Mouse (Mus musculus): ENCODE measurements around the gene Spats2. TPM values are rescaled to one million over a fixed set of nuclear protein-coding genes. Genes with fewer than 3 reads are reported as not detected.

Spats2 gene
- total and polyA plus RNA-seq, 3 experiments: 7.6 to 15.6 (median 14.0) TPM

DNA sequence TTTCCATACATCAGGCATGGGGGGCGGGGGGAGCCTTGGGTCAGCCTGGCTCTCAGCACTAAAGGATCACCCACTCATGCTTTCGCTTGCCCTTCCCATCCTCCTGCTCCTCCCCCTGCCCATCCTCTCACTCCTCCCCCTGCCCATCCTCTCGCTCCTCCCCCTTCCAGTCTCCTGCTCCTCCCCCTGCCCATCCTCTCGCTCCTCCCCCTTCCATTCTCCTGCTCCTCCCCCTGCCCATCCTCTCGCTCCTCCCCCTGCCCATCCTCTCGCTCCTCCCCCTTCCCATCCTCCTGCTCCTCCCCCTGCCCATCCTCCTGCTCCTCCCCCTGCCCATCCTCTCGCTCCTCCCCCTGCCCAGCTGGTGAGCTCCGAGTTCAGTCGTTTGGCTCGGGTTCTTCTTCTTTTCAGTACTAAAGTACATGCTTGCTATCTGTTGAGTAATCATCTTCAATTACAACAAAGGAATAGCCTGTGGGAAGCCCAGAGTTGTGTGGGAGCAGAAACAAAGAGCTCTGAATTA, 134.1 kb downstream of the Spats2 start:
- DNase-seq: peak; percentile 86

DNA sequence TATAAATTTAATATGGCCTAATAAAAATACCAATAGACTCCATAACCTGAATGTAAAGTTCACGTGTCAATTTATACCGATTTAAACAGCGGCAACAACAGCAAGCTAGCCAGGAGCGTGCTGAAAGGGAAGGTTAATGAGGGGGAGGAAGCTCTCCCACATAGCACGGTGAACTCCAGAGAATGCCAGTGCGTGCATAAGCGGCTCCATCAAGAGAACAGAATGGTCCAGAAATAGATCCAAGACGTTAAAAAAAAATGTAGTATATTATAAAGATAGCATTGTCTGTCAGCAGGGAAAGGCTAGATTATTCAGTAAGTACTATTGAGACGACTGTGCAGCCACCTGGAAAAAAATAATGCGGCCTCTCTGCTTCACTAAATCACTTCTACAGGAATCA, 137.0 kb downstream of the Spats2 start:
- DNase-seq: no peak

Small RNA genes lying within 50 kb of the gene (microRNA-seq; reads per million reads assigned to microRNA genes)
- gene Mir6960: 0 to 0.41 reads per million in 2 experiments

Other genes starting within 250 kb of the Spats2 start
- 1 to 10 TPM in 1 of 2 experiments, under 1 TPM in 1; 0.69 to 3.6 TPM for gene Rhebl1, start 231.4 kb upstream of the Spats2 start, total RNA-seq (2021)
- 1.3 and 2.0 TPM in 2 replicates for gene Rhebl1, start 231.4 kb upstream of the Spats2 start, polyA plus RNA-seq (2012; rRNA removed)
- gene Dhh, start 227.4 kb upstream of the Spats2 start, total RNA-seq (2021): 1 to 10 TPM; 2.3 to 3.5 TPM
- gene Dhh, start 227.4 kb upstream of the Spats2 start, polyA plus RNA-seq (2012; rRNA removed): 3.1 and 3.8 TPM in 2 replicates
- 10 to 100 TPM; 11.5 to 14.2 TPM for gene Lmbr1l, start 207.7 kb upstream of the Spats2 start, total RNA-seq (2021)
- 36.3 and 58.5 TPM in 2 replicates for gene Lmbr1l, start 207.7 kb upstream of the Spats2 start, polyA plus RNA-seq (2012; rRNA removed)
- gene Tuba1b, start 191.4 kb upstream of the Spats2 start, total RNA-seq (2021): 100 to 1,000 TPM; 235 to 261 TPM
- 616 and 725 TPM in 2 replicates for gene Tuba1b, start 191.4 kb upstream of the Spats2 start, polyA plus RNA-seq (2012; rRNA removed)
- gene Gm49450, start 172.4 kb upstream of the Spats2 start, total RNA-seq (2021): 10 to 100 TPM in 1 of 2 experiments, not detected in 1; 10.9 TPM
- 49.5 and 126 TPM in 2 replicates for gene Gm49450, start 172.4 kb upstream of the Spats2 start, polyA plus RNA-seq (2012; rRNA removed)
- gene Tuba1a, start 172.2 kb upstream of the Spats2 start, total RNA-seq (2021): 100 to 1,000 TPM in 1 of 2 experiments, 10 to 100 TPM in 1; 63.2 to 125 TPM
- gene Tuba1a, start 172.2 kb upstream of the Spats2 start, polyA plus RNA-seq (2012; rRNA removed): 128 and 133 TPM in 2 replicates
- 100 to 1,000 TPM; 270 to 284 TPM for gene Tuba1c, start 96.0 kb upstream of the Spats2 start, total RNA-seq (2021)
- gene Tuba1c, start 96.0 kb upstream of the Spats2 start, polyA plus RNA-seq (2012; rRNA removed): 205 and 318 TPM in 2 replicates
- under 1 TPM; 0.43 to 0.86 TPM for gene Prph, start 70.7 kb upstream of the Spats2 start, total RNA-seq (2021)
- 2.4 and 8.5 TPM in 2 replicates for gene Prph, start 70.7 kb upstream of the Spats2 start, polyA plus RNA-seq (2012; rRNA removed)
- under 1 TPM; 0.73 to 0.78 TPM for gene Troap, start 51.3 kb upstream of the Spats2 start, total RNA-seq (2021)
- 2.8 and 5.2 TPM in 2 replicates for gene Troap, start 51.3 kb upstream of the Spats2 start, polyA plus RNA-seq (2012; rRNA removed)
- not detected for gene C1ql4, start 38.1 kb upstream of the Spats2 start, total RNA-seq (2021)
- not detected in 2 replicates for gene C1ql4, start 38.1 kb upstream of the Spats2 start, polyA plus RNA-seq (2012; rRNA removed)
- 1 to 10 TPM; 3.2 to 4.4 TPM for gene Dnajc22, start 32.7 kb upstream of the Spats2 start, total RNA-seq (2021)
- gene Dnajc22, start 32.7 kb upstream of the Spats2 start, polyA plus RNA-seq (2012; rRNA removed): 0.29 and 0.31 TPM in 2 replicates
- gene Kcnh3, start 98.9 kb downstream of the Spats2 start, total RNA-seq (2021): under 1 TPM; 0.86 to 0.97 TPM
- 2.1 and 2.5 TPM in 2 replicates for gene Kcnh3, start 98.9 kb downstream of the Spats2 start, polyA plus RNA-seq (2012; rRNA removed)
- gene Mcrs1, start 126.0 kb downstream of the Spats2 start, total RNA-seq (2021): 10 to 100 TPM; 28.5 to 43.5 TPM
- gene Mcrs1, start 126.0 kb downstream of the Spats2 start, polyA plus RNA-seq (2012; rRNA removed): 55.1 and 63.5 TPM in 2 replicates
- gene Prpf40b, start 169.2 kb downstream of the Spats2 start, total RNA-seq (2021): 10 to 100 TPM; 38.8 to 41.0 TPM
- gene Prpf40b, start 169.2 kb downstream of the Spats2 start, polyA plus RNA-seq (2012; rRNA removed): 84.1 and 106 TPM in 2 replicates
- gene Fam186b, start 170.0 kb downstream of the Spats2 start, total RNA-seq (2021): 1 to 10 TPM; 1.4 to 3.1 TPM
- gene Fam186b, start 170.0 kb downstream of the Spats2 start, polyA plus RNA-seq (2012; rRNA removed): 1.1 and 1.6 TPM in 2 replicates
- 10 to 100 TPM; 13.9 to 23.6 TPM for gene Fmnl3, start 244.6 kb downstream of the Spats2 start, total RNA-seq (2021)
- gene Fmnl3, start 244.6 kb downstream of the Spats2 start, polyA plus RNA-seq (2012; rRNA removed): 19.7 and 22.2 TPM in 2 replicates